In genomic region chr7:114020704-114021093, GRCm38 (mm10) we compare ENCODE assay signal across 7 mouse cellular contexts.
DNase-seq lines count a peak whose midpoint lies in the region; ATAC-seq lines count a peak whose summit lies in the region.

No protein-coding gene starts in this region.

- peak overlapping the region; percentile 62 for H3K4me3 ChIP-seq in intestine, embryonic 16.5 days (ENCODE audit: low read length)
- H3K4me3 ChIP-seq in midbrain, embryonic 10.5 days = peak overlapping the region; percentile 54

- DNase-seq in adrenal gland, postnatal 10 days = peak; percentile 82
- DNase-seq in embryo, embryonic 11 days = peak; percentile 87
- DNase-seq in gastrocnemius, postnatal 25 days = peak; percentile 30
- DNase-seq in left cerebral cortex, postnatal 36 days (ENCODE audit: low spot score in 2 of 2) = peak; percentile 67 to 83
- peak; percentile 75 for DNase-seq in midbrain, embryonic 10.5 days (ENCODE audit: low spot score)
- peak; percentile 76 for DNase-seq in right cerebral cortex, postnatal 4 days

- H3K9ac ChIP-seq in intestine, embryonic 16.5 days (ENCODE audit: low read depth, low read length) = peak overlapping the region; percentile 71

- H3K27ac ChIP-seq in intestine, embryonic 16.5 days (ENCODE audit: low read length) = no peak overlapping the region
- peak overlapping the region; percentile 81 for H3K27ac ChIP-seq in midbrain, embryonic 10.5 days (replicated peaks)

- H3K36me3 ChIP-seq in intestine, embryonic 16.5 days (ENCODE audit: control insufficient read depth, insufficient read depth, low read length) = no peaks in the 10 kb centered on the region
- H3K36me3 ChIP-seq in midbrain, embryonic 10.5 days = peaks cover 26% of the 10 kb centered on the region

- peak overlapping the region; percentile 59 for H3K4me2 ChIP-seq in intestine, embryonic 16.5 days (ENCODE audit: low read depth, low read length)

- H3K27me3 ChIP-seq in intestine, embryonic 16.5 days (replicated peaks; ENCODE audit: control insufficient read depth, insufficient read depth, low read length) = no peaks in the 10 kb centered on the region
- H3K27me3 ChIP-seq in midbrain, embryonic 10.5 days (ENCODE audit: low read depth, poor library complexity, severe bottlenecking) = 0 out of 2 replicates have a peak, but pooled peaks cover 3% of the 10 kb centered on the region

- H3K4me1 ChIP-seq in intestine, embryonic 16.5 days (ENCODE audit: control insufficient read depth, insufficient read depth, low read length) = no peaks in the 10 kb centered on the region
- H3K4me1 ChIP-seq in midbrain, embryonic 10.5 days = peaks cover 20% of the 10 kb centered on the region

- ATAC-seq in intestine, embryonic 16.5 days = peak; percentile 67

- H3K9me3 ChIP-seq in intestine, embryonic 16.5 days (ENCODE audit: control insufficient read depth, low read length) = no peaks in the 10 kb centered on the region
- H3K9me3 ChIP-seq in midbrain, embryonic 10.5 days (replicated peaks) = no peaks in the 10 kb centered on the region

- WGBS in intestine, embryonic 16.5 days = 1% methylated on average over 11 of the region's 11 CpGs
- WGBS in midbrain, embryonic 10.5 days = 4% methylated on average over 11 of the region's 11 CpGs

- intact Hi-C loops in left cerebral cortex, postnatal 36 days (cut with DNase I) = loop anchor here (1.0 to 5.0 kb wide), 3 partner anchors 261 to 643 kb away; no protein-coding TSS in a partner anchor

Comparison
In these comparisons a context has a peak if more than half of its experiments do, and no peak if none do; other contexts are left out.
1. DNase-seq: peak in every context shown above with its lines; median percentile 87 in embryo, embryonic 11 days; 82 in adrenal gland, postnatal 10 days; 76 in right cerebral cortex, postnatal 4 days; 75 in left cerebral cortex, postnatal 36 days; 75 in midbrain, embryonic 10.5 days; 30 in gastrocnemius, postnatal 25 days.